Mouse (Mus musculus) yolk sac, embryonic 10.5 days (tissue): Measurements from ENCODE around the gene Ssr1.
A peak's percentile ranks its signal among the peaks of the same experiment; 100 is the strongest.

Experiments
- DNase-seq: peaks from one replicate; pipeline ENCODE4 v3.0.0-alpha.2; 2017; ENCODE audit warnings: low spot score

The Ssr1 gene

GRCm38 (mm10) chr13:37980346-37980745 lies 13.7 kb downstream of the Ssr1 start:
- DNase-seq: no peak

- DNase-seq: no peak
Measured at GRCm38 (mm10) chr13:37979506-37979905, 14.5 kb downstream of the Ssr1 start.

GRCm38 (mm10) chr13:37974731-37975130 lies 19.3 kb downstream of the Ssr1 start:
- DNase-seq: no peak

GRCm38 (mm10) chr13:37974036-37974435 lies 20.0 kb downstream of the Ssr1 start:
- no peak for DNase-seq

- DNase-seq: no peak
Measured at GRCm38 (mm10) chr13:37970887-37971530, 23.0 kb downstream of the Ssr1 start.

GRCm38 (mm10) chr13:37969988-37970387 lies 24.0 kb downstream of the Ssr1 start:
- DNase-seq: no peak

- peak; percentile 71 for DNase-seq
Measured at GRCm38 (mm10) chr13:37969337-37969736, 24.7 kb downstream of the Ssr1 start.

- DNase-seq: no peak
Measured at GRCm38 (mm10) chr13:37967565-37967964, 26.5 kb downstream of the Ssr1 start.

- no peak for DNase-seq
Measured at GRCm38 (mm10) chr13:37967052-37967437, 27.0 kb downstream of the Ssr1 start.

- no peak for DNase-seq
Measured at GRCm38 (mm10) chr13:37966256-37967051, 27.6 kb downstream of the Ssr1 start.

GRCm38 (mm10) chr13:37965126-37965914 lies 28.7 kb downstream of the Ssr1 start:
- no peak for DNase-seq

- no peak for DNase-seq
Measured at GRCm38 (mm10) chr13:37964128-37965087, 29.6 kb downstream of the Ssr1 start.

GRCm38 (mm10) chr13:37963354-37964007 lies 30.5 kb downstream of the Ssr1 start:
- peak; percentile 73 for DNase-seq

- DNase-seq: no peak
Measured at GRCm38 (mm10) chr13:37962541-37962940, 31.5 kb downstream of the Ssr1 start.

- no peak for DNase-seq
Measured at GRCm38 (mm10) chr13:37959936-37960335, 34.1 kb downstream of the Ssr1 start.

GRCm38 (mm10) chr13:37959239-37959907 lies 34.6 kb downstream of the Ssr1 start:
- no peak for DNase-seq

GRCm38 (mm10) chr13:37958498-37959238 lies 35.3 kb downstream of the Ssr1 start:
- DNase-seq: no peak

- no peak for DNase-seq
Measured at GRCm38 (mm10) chr13:37954318-37954717, 39.7 kb downstream of the Ssr1 start.

GRCm38 (mm10) chr13:37952981-37953380 lies 41.0 kb downstream of the Ssr1 start:
- no peak for DNase-seq

- DNase-seq: peak; percentile 76
Measured at GRCm38 (mm10) chr13:37946734-37947133, 47.3 kb downstream of the Ssr1 start.
